Mouse (Mus musculus): ENCODE results near the gene Gm21994.
"Not testable (repeated sequence)": the region's sequence is repeated elsewhere in the genome, so short reads cannot be mapped to it uniquely, and the experiment has no call there.

DNA sequence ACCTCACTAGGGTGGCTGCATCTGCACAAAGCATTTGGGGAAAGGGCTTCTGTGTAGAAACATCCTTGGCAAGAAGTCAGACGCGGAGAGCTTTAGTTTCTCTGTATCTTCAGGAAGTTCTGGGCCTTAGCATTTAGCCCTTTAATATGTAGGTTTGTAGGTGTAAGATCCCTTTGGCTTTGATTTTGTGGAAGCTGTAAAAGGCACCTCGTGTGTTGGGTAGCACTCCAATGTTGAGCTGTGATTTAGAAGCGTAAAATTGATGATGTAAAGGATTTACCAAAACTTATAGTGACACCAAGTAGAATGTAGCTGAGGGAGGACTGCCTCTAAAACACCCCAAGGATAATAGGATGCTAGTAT, 37.0 kb downstream of the Gm21994 start:
- not testable (repeated sequence) for TF ChIP-seq TAL1, GATA1 (IDR thresholded peaks at IDR 0.05; ENCODE audit: low read length)
